Mouse (Mus musculus) right cerebral cortex, adult 18-20 months (tissue): ENCODE measurements around the gene Art4.
A peak's percentile ranks its signal among the peaks of the same experiment; 100 is the strongest.
"Not testable (repeated sequence)": the region's sequence is repeated elsewhere in the genome, so short reads cannot be mapped to it uniquely, and the experiment has no call there.

Source experiments
- DNase-seq: peaks from one replicate; pipeline ENCODE4 v3.0.0; 2022; ENCODE audit warnings: mixed read lengths

Gene Art4

DNA sequence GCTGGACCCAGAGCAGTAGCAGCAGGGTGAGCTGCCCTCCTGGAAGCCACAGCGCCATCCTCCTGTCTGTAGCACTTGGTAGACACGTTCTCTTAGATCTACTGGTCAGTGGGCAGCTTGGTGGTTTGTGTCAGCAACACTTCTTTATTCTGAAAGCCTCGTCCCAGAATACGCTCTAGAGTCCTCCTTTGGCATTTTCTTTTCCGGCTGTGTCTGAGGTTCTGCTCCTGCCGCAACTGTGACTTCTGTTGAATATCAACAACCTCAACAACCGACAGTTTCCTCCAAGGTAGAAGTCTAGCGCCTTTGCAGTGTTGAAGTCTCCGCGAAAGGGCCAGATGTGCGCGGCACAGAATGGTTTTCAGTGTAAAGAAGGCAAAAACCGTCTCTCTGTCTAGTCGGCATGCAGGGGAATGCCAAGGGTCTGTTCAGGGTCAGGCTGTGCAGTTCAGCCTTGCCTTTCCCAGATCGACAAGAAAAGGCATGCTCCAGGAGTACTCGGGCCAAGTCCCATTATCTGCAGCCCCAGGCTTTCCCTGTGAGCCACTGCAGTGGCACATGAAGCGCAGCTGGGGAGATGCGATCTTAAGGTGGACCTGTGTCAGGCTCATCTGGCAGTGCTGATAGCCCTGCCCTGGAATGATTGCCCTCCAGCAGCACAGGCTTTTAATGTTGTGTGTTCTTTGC is at the start of gene Art4:
Gene Art4, minus strand, starts transcription at position 548 of the 687 bp plus-strand sequence.
- no peak for DNase-seq

DNA sequence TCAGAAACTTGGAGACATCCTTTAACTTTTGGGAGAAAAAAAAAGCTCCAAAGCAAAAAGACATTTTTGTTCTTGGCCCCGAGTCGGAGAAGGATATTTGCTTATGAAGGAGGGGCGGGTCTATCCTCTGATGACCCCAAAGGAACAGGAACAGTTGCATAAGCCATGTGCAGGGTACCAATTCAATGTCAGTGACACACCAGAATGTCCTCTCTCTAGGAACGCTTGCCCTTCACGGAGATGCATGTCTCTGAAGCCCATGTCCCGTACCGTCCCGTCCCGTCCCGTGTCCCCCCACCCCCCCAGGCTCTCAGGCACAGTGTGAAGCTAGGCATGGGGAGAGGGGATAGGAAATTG is 49.4 kb upstream of the Art4 start:
- no peak for DNase-seq

DNA sequence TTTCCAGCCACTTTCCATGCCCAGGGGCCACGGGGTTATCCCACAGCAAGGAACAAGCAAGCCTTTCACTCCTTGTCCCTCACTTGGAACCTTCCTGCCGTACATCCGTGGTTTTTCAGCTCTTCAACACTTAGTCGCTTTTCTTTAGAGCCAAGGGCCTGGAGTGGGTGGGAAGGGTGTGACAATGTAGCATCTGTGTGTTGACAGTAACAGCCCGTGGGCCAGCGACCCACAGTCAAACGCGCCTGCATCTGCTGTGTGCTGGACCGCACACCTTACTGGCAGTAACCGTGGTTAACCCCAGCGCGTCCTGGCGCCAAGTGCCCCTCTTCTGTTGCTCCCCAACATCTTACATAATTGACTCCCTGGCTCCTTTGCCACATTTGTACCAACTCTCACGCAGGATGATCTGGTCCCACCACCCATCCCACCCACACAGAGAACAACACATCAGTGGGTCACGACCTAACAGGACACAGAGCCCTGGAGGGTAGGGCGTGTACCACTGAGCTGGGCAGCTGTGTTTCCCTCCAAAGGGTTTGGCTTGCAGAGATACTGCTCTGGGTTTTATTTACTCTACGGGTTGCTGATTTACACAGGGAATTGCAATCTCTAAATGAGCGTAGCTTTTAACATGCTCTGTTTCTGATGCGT is 48.9 kb upstream of the Art4 start:
- DNase-seq, result no peak

DNA sequence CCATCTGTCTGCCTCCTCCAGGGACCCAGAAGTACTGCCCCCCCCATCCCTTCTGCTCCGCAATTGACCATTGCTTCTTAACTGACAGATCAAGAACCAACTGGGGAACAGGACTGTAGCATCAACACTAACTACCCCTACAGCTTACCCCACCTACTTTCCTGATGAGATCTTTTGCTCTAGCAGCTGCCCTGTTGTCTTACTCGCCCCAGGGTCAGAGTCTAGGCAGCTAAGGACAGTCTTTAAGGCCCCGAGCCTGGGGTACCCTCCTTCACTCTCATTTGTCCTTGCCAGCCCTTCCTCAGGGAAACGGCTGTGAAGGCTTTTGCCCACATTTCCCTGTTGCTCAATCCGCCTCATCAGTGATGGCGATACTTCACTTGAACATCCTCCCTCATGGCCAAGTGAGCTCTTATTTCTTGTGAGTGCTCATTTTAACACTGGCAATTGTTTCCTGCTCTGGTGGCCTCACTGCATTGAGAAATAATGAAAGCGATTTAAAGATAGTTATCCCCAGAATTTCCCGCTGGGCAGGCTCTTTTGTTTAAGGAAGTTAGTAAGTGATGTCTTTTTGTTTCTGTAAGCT is 46.4 kb upstream of the Art4 start:
- no peak for DNase-seq

DNA sequence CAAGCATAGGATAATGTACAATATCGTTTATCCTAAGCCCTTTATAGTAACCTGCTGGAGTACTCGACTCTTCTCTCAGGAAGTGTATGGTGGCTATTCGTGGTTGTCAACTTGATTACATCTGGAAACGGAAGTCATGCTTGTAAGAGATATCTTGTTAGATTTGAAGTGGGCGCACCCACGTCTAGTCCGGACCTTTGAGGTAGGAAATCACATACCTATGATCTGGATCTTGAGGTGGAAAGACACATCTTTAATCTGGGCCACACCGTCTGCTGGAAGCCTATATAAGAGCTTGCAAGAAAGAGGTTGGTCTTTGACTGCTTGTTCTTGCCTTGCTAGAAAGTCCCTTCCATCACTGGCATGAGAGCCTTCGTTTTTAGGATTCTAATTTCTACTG is 45.0 kb upstream of the Art4 start:
- DNase-seq, result no peak

DNA sequence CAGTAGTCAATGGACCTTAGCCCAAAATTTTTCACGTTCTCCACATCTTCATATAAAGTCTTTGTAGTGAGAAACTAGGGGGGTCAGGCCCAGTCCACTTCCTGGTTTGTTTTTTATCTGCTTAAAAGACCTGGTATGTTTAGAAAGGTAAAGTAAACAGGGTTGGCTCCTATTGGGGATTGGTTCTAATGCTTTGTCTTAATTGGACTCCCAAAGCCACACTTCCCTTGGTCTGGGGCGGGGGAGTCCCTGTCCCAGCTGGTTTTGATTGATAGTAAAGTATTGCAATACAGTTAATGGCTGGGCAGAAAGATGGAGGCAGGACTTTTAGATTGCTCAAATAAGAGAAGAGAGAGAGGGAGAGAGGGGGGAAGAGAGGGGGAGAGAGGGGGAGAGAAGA is 43.5 kb upstream of the Art4 start:
- no peak for DNase-seq

DNA sequence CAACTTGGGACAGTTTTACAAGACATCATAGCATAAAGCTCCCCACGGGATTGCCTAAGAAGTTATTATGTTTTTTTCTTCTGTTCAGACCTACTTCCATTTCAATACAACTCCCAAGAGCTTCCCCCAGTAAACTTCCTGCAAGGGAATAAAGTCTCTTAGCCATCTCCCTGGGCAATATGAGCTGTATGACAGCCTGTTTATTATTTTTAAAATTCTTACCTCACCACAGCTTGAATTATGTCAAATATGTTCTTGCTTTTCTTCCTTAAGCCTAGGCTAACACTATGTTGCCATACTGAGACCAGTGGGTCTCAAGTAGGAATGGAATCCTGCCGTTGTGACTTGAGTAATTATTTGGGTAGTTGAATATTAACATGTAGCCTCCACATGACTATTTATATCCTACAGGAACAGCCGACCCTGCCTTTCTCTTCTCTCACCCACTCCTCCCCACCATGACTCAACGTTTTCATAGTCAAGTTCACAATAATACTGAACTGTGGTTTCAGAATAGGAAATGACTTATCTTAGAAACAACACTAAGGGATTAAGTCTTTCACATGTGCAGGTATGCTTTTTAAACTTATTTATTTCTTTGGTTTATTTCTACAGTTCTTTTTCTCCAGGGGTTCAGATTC is 43.0 kb upstream of the Art4 start:
- DNase-seq, result no peak

DNA sequence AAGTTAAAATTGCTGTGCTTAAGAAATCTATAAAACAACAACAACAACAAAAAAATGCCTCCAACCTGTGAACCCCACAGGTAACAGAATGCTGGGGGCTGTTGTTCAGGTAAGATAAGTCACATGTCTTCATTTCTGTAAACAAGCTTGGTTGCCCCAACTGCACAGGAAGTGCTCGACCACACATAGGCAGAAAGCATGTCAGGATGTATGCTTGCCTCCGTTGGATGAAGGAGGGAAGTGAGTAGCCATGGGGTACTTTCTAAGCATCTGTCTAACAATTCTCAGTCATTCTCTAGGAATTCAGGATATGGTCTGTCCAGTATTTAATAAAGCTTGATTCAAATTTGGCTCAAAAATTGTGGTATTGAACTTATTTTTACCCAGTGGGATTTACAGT is 41.4 kb upstream of the Art4 start:
- DNase-seq, result no peak

DNA sequence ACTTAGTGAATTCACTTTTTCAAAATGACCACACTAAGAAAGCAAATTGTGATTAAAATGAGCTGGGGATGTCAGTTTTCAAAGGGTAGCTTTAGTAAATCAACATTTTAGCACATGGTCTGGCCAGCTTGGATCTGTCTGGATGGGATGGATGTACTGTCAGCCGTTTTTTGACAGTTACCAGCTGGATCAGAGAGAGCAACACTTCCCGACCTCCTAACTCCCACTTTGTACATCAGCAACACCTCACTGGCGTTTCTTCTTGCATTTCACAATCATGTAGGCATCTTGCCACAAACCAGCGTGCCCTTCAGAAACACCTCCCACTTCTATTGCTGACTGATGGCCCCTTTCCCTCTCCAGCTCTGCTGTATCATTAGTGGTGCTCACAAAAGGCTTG is 40.7 kb upstream of the Art4 start:
- DNase-seq, result no peak

DNA sequence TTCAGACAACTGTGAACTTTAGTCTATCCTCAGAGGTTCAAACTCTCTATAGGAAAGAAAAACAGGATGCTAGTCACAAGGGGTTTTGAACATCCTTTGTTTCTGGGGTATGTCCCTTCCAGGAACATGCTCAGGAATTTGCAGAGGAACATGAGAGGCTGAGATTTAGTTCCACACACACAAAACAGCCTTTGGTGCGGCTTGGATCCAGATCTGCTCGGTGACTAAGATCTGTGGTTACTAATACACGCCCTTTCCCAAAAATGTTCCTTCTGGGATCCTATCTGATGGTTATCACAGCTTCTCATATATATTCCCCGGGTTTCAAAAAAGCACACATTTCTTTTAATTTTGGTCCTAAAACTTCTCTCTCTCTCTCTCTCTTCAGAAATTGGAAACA is 40.3 kb upstream of the Art4 start:
- no peak for DNase-seq

DNA sequence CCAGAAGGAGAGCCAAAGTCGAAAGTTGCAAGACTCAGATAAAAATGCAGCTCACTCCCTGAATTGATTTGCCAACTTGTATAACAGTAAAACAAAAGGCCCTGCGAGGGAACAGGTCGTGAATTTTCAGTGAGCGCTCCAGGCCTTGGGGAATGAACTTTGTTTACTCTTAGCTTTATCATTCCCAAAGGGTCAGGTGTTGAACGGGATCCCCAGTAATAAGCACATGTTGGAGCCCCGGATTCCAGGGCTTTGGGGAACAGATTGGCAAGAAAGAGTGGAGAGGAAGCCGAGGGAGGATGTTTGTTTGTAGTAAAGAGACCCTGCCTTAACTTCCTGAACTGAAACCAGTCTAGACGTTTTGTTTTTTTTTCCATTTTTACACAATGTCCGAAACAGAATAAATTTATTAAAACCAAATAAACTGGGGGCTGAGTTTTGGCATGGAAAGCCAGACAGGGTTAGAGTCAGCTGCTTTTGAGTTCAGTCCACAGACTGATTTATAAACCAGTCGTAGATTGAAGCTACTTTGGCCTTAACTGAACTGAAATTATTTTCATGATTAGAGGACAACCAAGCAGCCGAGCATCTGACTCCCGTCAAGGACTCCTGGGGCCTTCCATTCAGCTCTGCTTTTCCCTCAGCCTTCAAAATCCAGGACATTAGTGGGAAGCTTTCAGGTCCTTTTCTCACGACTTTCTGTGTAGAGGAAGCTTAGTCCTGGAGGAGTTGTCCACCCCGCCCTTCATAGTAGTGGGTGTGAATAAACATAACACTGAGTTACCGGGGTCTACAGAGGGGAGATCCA is 37.2 kb upstream of the Art4 start:
- DNase-seq, result no peak

DNA sequence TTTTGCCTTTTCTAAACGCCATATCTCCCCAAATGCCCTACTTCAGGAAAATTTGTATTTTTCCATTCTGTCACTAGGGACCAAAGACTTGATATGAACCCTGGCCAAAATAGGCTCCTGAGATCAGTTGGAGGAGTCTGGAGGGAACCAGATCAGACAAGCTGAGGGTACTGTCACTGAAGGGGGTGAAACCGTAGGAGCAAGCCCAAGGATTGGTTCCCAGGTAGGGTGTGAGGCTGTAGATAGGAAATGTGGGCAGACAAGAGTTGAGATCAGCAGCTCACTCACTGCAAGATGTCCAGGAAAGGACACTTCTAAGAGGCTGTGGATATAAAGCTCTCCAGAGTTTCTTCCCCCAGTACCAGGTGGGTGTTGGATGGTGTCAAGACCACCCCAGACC is 34.5 kb upstream of the Art4 start:
- no peak for DNase-seq

DNA sequence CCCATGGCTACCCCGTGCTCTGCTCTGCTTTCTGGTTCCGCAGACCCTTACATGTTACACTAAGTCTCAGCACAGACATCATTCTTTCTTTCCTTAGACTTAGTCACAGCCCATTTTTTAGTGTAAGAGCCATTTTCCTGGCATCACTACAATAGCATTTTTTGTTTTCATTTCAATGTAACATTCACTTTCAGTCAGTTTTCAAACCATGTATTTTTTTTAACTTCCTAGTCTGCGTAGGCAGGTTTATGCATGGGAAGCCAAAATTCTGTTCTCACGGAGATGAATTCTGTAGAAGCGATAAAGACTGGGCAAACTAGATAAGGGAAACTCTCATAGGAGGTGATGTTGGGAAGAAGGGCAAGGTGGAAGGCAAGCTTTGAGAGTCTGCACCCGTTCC is 32.0 kb upstream of the Art4 start:
- DNase-seq, result no peak

DNA sequence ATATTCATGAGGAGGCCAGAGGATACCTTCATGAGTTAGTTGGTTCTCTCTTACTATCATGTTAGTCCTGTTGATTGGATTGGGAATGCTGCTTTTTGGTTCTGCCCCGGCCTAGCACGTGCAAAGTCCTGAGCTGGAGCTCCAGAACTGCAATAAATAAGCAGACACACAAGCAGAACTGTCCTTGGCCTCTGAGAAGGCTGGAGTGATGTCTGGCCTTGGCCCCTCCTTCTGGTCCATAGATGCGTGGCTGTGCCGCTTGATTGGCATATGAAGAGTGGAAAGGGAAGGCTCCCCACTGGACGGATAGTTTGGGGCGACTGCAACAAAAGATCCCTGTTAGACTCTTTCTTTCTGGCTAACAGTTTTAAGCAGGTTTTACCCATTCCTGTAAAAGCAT is 31.5 kb upstream of the Art4 start:
- DNase-seq, result no peak

DNA sequence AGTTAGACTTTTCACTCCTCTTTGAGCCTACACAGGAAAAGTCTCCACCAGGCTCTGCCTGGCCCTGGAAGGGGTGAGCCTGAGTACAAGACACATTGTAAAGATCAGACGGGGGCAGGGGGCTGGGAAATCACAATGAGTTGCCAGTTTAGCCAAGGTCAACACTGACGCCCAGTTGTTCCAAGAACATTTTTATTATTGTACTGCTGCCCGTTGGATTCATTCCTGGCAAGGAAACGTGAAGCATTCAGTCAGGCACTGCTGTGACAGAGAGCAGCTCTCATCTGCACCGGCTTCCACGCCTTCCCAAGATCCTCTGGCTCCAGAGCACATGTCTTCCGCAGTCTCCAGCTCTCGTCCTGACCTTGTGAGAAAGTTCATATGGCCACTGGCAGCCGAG is 30.3 kb upstream of the Art4 start:
- DNase-seq, result no peak

DNA sequence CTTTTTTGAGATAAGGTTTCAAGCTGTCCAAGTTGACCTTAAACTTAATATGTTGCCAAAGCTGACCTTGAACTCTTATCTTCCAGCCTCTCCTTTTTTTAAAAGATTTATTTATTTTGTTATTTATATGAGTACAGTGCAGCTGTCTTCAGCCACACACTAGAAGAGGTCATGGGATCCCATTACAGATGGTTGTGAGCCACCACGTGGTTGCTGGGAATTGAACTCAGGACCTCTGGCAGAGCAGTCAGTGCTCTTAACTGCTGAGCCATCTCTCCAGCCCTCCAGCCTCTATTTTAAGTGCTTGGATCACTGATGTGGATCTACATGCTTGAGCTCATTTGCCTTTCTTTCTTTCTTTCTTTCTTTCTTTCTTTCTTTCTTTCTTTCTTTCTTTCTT is 27.2 kb upstream of the Art4 start:
- DNase-seq, result not testable (repeated sequence)

DNA sequence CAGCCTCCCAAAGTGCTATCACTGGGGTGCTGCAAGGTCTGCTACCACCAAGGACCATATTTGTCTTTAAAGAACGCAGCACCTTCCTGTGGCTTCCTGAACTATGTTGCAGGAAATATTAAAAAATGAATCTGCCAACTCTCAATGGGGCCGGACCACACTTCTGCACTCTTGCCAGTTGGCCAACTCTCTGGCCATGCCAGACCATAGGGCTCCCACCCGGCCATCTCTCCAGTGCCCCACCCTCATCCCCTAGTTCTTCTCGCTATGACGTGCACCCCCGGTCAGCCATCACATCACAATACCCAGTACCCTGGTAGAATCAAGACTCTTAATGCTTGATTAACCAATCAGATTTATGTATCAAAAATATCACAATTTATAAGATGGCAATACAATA is 26.4 kb upstream of the Art4 start:
- no peak for DNase-seq

DNA sequence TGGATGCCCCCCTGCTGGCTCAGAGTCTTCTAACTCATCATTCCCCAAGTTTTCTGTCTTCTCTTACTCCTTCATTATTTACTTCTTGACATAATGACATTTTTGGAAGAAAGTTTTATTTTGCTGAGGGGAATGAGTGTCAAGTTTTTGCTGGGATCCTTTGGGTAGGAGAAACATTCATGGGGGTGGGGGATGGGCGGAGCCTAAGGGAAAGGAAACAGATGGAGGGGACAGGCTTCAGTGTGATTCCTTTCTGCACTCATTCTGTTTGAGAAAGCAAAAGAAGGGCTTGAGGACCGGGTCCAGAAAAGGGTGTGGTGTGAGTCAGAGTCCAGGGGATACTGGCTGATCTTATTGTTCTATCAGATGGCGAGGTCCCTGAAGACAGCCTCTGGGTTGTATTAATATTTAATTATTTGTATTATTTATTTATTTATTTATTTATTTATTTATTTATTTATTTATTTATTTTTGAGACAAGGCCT is 25.9 kb upstream of the Art4 start:
- DNase-seq, result no peak

DNA sequence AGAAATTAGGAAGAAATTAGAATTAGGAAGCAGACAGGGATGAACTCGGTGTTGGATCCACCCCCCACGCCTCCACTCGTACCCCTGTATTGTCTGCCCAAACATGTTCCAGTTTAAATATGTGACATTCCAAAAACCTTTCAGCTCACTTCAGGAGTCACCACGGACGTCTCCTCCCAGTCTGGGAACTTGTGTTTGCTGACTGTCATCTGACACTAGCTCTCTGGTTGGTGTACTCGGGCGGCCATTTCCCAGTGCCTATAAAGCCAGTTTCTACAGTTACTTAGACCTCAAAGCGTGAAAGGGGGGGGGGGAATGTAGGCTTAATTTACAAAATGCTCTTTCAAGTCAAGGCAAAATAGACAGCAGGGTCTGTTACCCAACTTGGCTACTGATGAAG is 24.1 kb upstream of the Art4 start:
- no peak for DNase-seq

DNA sequence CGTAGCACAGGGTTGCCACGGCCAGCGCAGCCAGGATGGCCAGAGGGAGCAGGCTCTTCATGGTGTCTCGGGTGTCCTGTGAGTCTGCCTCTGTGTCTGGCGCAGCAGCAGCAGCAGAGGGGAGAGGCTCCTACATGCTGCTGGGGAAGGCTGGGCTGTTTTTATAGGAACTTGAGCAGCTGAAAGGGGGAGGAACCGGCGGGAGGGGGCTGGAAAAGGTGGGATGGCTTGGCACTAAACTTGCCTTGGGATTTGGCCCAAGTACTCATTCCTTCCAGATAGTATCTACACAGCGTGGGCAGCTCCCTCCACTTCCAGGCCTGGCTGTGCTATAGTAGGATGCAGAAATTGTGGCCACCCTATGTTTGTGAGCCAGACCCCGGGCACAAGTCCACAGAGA is 18.1 kb upstream of the Art4 start, which contains the start of gene Mgp:
Gene Mgp, minus strand, starts transcription at position 154 of the 400 bp plus-strand sequence.
- DNase-seq, result peak; percentile 67

DNA sequence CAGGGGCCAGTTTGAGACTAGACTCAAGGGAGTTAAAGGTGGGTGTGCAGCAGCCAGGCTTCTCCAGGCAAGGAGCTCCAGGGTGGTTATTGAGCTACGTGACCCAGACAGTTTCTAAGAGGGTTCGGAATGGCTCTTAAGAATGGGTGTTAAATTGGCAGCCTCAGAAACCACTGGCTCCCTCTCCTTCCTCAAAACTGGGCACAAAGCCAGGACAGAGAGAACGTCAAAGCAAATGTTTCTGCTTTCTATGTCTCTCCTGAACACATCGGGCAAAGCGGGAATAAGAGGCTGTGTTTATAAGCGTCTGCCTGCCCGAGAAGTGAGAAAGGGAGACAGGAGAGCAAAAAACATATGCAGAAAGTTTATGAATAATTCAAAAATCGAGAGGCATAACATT is 17.1 kb upstream of the Art4 start:
- DNase-seq, result peak; percentile 53

DNA sequence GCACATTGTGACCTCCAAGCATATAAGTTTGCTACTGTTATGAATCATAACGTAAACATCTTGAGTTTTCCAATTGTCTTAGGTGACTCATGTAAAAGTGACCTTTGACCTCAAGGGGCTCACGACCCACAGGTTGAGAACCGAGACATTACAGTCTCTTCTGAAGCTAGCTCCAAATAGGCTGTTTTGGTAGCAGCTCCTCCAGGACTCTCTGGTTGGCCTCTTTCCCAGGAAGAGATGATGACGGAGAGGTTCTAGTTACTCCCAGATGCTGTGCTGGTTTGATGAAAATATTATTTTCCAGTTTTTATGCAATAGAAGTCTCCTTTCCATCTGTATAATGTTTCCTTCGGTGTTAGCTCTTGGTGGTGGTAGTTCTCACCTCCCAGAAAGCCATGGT is 11.4 kb upstream of the Art4 start:
- DNase-seq, result no peak

DNA sequence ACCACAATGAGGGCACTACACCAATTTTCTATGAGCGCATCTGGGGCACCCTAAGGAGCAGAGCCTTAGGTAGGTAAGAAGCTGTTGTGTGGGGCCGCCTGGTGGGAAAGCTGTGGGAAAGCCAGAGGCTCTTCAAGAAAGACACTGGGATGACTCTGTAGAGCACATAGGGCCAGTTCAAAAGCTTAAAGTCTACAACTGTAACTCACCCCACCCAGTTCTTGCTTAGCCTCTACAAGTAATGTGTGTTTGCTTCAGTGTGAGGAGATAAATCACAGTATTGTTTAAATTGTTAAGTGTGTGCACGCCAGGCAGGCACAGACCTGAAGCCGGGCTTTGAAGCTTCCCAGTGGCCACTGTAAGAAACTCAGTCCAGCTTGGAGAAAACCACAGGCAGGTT is 8.6 kb upstream of the Art4 start:
- DNase-seq, result no peak
